Mouse (Mus musculus): ENCODE measurements around the gene Cacna1b. TPM values are rescaled to one million over a fixed set of nuclear protein-coding genes. Genes with fewer than 3 reads are reported as not detected.
A peak's percentile ranks its signal among the peaks of the same experiment; 100 is the strongest.

The Cacna1b gene
- polyA plus RNA-seq, 1 experiment from 2014 or later: 1.4 TPM

GRCm38 (mm10) chr2:24607905-24608764, 154.8 kb downstream of the Cacna1b start:
- H3K9ac ChIP-seq (ENCODE audit: low read depth, low read length): no peak overlapping the region
- no peaks in the 10 kb centered on the region for H3K36me3 ChIP-seq (ENCODE audit: control insufficient read depth, insufficient read depth, low read length)
- H3K4me1 ChIP-seq (ENCODE audit: control insufficient read depth, insufficient read depth, low read length): no peaks in the 10 kb centered on the region
- 0 out of 2 replicates have a peak, but pooled peaks have one; percentile 67 for ATAC-seq (ENCODE audit: low FRiP score, low TSS enrichment)
- no peak overlapping the region for H3K27ac ChIP-seq (ENCODE audit: low read depth, low read length)
- no peak overlapping the region for H3K4me3 ChIP-seq (ENCODE audit: low read length)
- 23% methylated on average over 13 of the region's 13 CpGs for WGBS
- H3K4me2 ChIP-seq (replicated peaks; ENCODE audit: low read depth, low read length): no peak overlapping the region; the same call in 1 of the 2 replicates
- H3K9me3 ChIP-seq (ENCODE audit: control insufficient read depth, low read length): no peaks in the 10 kb centered on the region
- H3K27me3 ChIP-seq (ENCODE audit: control insufficient read depth, insufficient read depth, low read length): no peaks in the 10 kb centered on the region

GRCm38 (mm10) chr2:24606531-24606930, 156.4 kb downstream of the Cacna1b start:
- Histone ChIP-seq H3K9me3 (ENCODE audit: control insufficient read depth, low read length) (no peaks in the 10 kb centered on the region), H3K4me3 (ENCODE audit: low read length) (no peak overlapping the region), H3K27me3 (ENCODE audit: control insufficient read depth, insufficient read depth, low read length) (no peaks in the 10 kb centered on the region), H3K4me2 (replicated peaks; ENCODE audit: low read depth, low read length) (no peak overlapping the region), H3K9ac (ENCODE audit: low read depth, low read length) (no peak overlapping the region), H3K4me1 (ENCODE audit: control insufficient read depth, insufficient read depth, low read length) (no peaks in the 10 kb centered on the region), H3K36me3 (ENCODE audit: control insufficient read depth, insufficient read depth, low read length) (no peaks in the 10 kb centered on the region), H3K27ac (ENCODE audit: low read depth, low read length) (no peak overlapping the region)
- ATAC-seq (ENCODE audit: low FRiP score, low TSS enrichment): no peak
- WGBS: 85% methylated on average over 15 of the region's 15 CpGs

GRCm38 (mm10) chr2:24605096-24605495, 157.9 kb downstream of the Cacna1b start:
- no peak overlapping the region for H3K27ac ChIP-seq (ENCODE audit: low read depth, low read length)
- H3K9ac ChIP-seq (ENCODE audit: low read depth, low read length): no peak overlapping the region
- H3K36me3 ChIP-seq (ENCODE audit: control insufficient read depth, insufficient read depth, low read length): no peaks in the 10 kb centered on the region
- H3K4me3 ChIP-seq (ENCODE audit: low read length): no peak overlapping the region
- ATAC-seq (ENCODE audit: low FRiP score, low TSS enrichment): no peak
- H3K4me2 ChIP-seq (replicated peaks; ENCODE audit: low read depth, low read length): no peak overlapping the region
- H3K9me3 ChIP-seq (ENCODE audit: control insufficient read depth, low read length): no peaks in the 10 kb centered on the region
- no peaks in the 10 kb centered on the region for H3K27me3 ChIP-seq (ENCODE audit: control insufficient read depth, insufficient read depth, low read length)
- WGBS: 71% methylated on average over 4 of the region's 4 CpGs
- H3K4me1 ChIP-seq (ENCODE audit: control insufficient read depth, insufficient read depth, low read length): no peaks in the 10 kb centered on the region

GRCm38 (mm10) chr2:24589426-24589825, 173.5 kb downstream of the Cacna1b start:
- no peak overlapping the region for H3K4me2 ChIP-seq (replicated peaks; ENCODE audit: low read depth, low read length)
- no peaks in the 10 kb centered on the region for H3K36me3 ChIP-seq (ENCODE audit: control insufficient read depth, insufficient read depth, low read length)
- no peak overlapping the region for H3K27ac ChIP-seq (ENCODE audit: low read depth, low read length)
- H3K9ac ChIP-seq (ENCODE audit: low read depth, low read length): no peak overlapping the region
- no peak for ATAC-seq (ENCODE audit: low FRiP score, low TSS enrichment)
- H3K4me3 ChIP-seq (ENCODE audit: low read length): no peak overlapping the region
- peaks cover 7% of the 10 kb centered on the region for H3K9me3 ChIP-seq (ENCODE audit: control insufficient read depth, low read length)
- no peaks in the 10 kb centered on the region for H3K27me3 ChIP-seq (ENCODE audit: control insufficient read depth, insufficient read depth, low read length)
- no peaks in the 10 kb centered on the region for H3K4me1 ChIP-seq (ENCODE audit: control insufficient read depth, insufficient read depth, low read length)
- 84% methylated on average over 4 of the region's 4 CpGs for WGBS

GRCm38 (mm10) chr2:24587999-24588398, 175.0 kb downstream of the Cacna1b start:
- peaks cover 9% of the 10 kb centered on the region for H3K9me3 ChIP-seq (ENCODE audit: control insufficient read depth, low read length)
- H3K4me1 ChIP-seq (ENCODE audit: control insufficient read depth, insufficient read depth, low read length): no peaks in the 10 kb centered on the region
- H3K9ac ChIP-seq (ENCODE audit: low read depth, low read length): no peak overlapping the region
- H3K4me3 ChIP-seq (ENCODE audit: low read length): no peak overlapping the region
- H3K36me3 ChIP-seq (ENCODE audit: control insufficient read depth, insufficient read depth, low read length): no peaks in the 10 kb centered on the region
- H3K27me3 ChIP-seq (ENCODE audit: control insufficient read depth, insufficient read depth, low read length): no peaks in the 10 kb centered on the region
- no peak overlapping the region for H3K27ac ChIP-seq (ENCODE audit: low read depth, low read length)
- ATAC-seq (ENCODE audit: low FRiP score, low TSS enrichment): no peak
- H3K4me2 ChIP-seq (replicated peaks; ENCODE audit: low read depth, low read length): no peak overlapping the region

GRCm38 (mm10) chr2:24574616-24575015, 188.3 kb downstream of the Cacna1b start:
- H3K36me3 ChIP-seq (ENCODE audit: control insufficient read depth, insufficient read depth, low read length): no peaks in the 10 kb centered on the region
- H3K4me1 ChIP-seq (ENCODE audit: control insufficient read depth, insufficient read depth, low read length): no peaks in the 10 kb centered on the region
- WGBS: 23% methylated on average over 3 of the region's 3 CpGs
- H3K9ac ChIP-seq (ENCODE audit: low read depth, low read length): no peak overlapping the region
- H3K4me2 ChIP-seq (replicated peaks; ENCODE audit: low read depth, low read length): no peak overlapping the region
- no peaks in the 10 kb centered on the region for H3K9me3 ChIP-seq (ENCODE audit: control insufficient read depth, low read length)
- H3K27me3 ChIP-seq (ENCODE audit: control insufficient read depth, insufficient read depth, low read length): no peaks in the 10 kb centered on the region
- no peak overlapping the region for H3K27ac ChIP-seq (ENCODE audit: low read depth, low read length)
- no peak for ATAC-seq (ENCODE audit: low FRiP score, low TSS enrichment)
- H3K4me3 ChIP-seq (ENCODE audit: low read length): no peak overlapping the region

GRCm38 (mm10) chr2:24570917-24571316, 192.0 kb downstream of the Cacna1b start:
- Histone ChIP-seq H3K27me3 (ENCODE audit: control insufficient read depth, insufficient read depth, low read length) (no peaks in the 10 kb centered on the region), H3K9ac (ENCODE audit: low read depth, low read length) (no peak overlapping the region), H3K27ac (ENCODE audit: low read depth, low read length) (no peak overlapping the region), H3K4me2 (replicated peaks; ENCODE audit: low read depth, low read length) (no peak overlapping the region), H3K9me3 (ENCODE audit: control insufficient read depth, low read length) (no peaks in the 10 kb centered on the region), H3K36me3 (ENCODE audit: control insufficient read depth, insufficient read depth, low read length) (no peaks in the 10 kb centered on the region), H3K4me3 (ENCODE audit: low read length) (no peak overlapping the region), H3K4me1 (ENCODE audit: control insufficient read depth, insufficient read depth, low read length) (no peaks in the 10 kb centered on the region)
- WGBS: 86% methylated on average over 1 of the region's 1 CpGs
- ATAC-seq (ENCODE audit: low FRiP score, low TSS enrichment): no peak

GRCm38 (mm10) chr2:24568555-24568954, 194.4 kb downstream of the Cacna1b start:
- H3K27ac ChIP-seq (ENCODE audit: low read depth, low read length): no peak overlapping the region
- ATAC-seq (ENCODE audit: low FRiP score, low TSS enrichment): no peak
- H3K36me3 ChIP-seq (ENCODE audit: control insufficient read depth, insufficient read depth, low read length): no peaks in the 10 kb centered on the region
- H3K27me3 ChIP-seq (ENCODE audit: control insufficient read depth, insufficient read depth, low read length): no peaks in the 10 kb centered on the region
- H3K4me3 ChIP-seq (ENCODE audit: low read length): no peak overlapping the region
- 6% methylated on average over 3 of the region's 3 CpGs for WGBS
- H3K9me3 ChIP-seq (ENCODE audit: control insufficient read depth, low read length): no peaks in the 10 kb centered on the region
- H3K9ac ChIP-seq (ENCODE audit: low read depth, low read length): no peak overlapping the region
- H3K4me1 ChIP-seq (ENCODE audit: control insufficient read depth, insufficient read depth, low read length): no peaks in the 10 kb centered on the region
- no peak overlapping the region for H3K4me2 ChIP-seq (replicated peaks; ENCODE audit: low read depth, low read length)

- H3K36me3 ChIP-seq (ENCODE audit: control insufficient read depth, insufficient read depth, low read length): no peaks in the 10 kb centered on the region
- 58% methylated on average over 7 of the region's 7 CpGs for WGBS
- no peak for ATAC-seq (ENCODE audit: low FRiP score, low TSS enrichment)
- peaks cover 7% of the 10 kb centered on the region; the same call in 1 of the 2 replicates for H3K4me1 ChIP-seq (ENCODE audit: control insufficient read depth, insufficient read depth, low read length)
- no peak overlapping the region for H3K4me3 ChIP-seq (ENCODE audit: low read length)
- H3K27ac ChIP-seq (ENCODE audit: low read depth, low read length): no peak overlapping the region; the same call in 1 of the 2 replicates
- no peak overlapping the region for H3K9ac ChIP-seq (ENCODE audit: low read depth, low read length)
- H3K4me2 ChIP-seq (replicated peaks; ENCODE audit: low read depth, low read length): no peak overlapping the region
- H3K9me3 ChIP-seq (ENCODE audit: control insufficient read depth, low read length): no peaks in the 10 kb centered on the region
- no peaks in the 10 kb centered on the region for H3K27me3 ChIP-seq (ENCODE audit: control insufficient read depth, insufficient read depth, low read length)
These were observed 200.2 kb downstream of the Cacna1b start for GRCm38 (mm10) chr2:24562547-24563290.

Data from kidney, embryonic 14.5 days (tissue).